Mouse (Mus musculus): ENCODE measurements around the gene Tm2d1. TPM values are rescaled to one million over a fixed set of nuclear protein-coding genes. Genes with fewer than 3 reads are reported as not detected.

The Tm2d1 gene
- total and polyA plus RNA-seq, 3 experiments, result 14.9 to 25.7 TPM; not detected in 1

DNA sequence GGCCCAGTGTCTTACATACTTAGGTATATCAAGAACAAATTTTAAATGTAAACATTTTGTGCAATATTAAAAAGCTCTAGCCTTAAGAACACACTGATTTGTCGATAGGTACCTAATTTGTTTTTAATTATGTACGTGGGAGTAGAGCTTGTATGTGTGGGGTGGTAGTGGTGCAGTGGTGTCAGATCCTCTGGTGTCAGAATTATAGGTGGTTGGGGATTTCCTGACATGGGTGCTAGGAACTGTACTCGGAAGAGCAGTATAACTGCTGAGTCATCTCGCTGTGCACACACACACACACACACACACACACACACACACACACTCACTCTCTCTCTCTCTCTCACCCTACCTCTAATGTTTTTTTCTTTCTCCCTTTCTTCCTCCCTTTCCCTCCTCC lies 25.3 kb upstream of the Tm2d1 start:
- TF ChIP-seq MAFK (IDR thresholded peaks at IDR 0.05; ENCODE audit: borderline replicate concordance, low read depth, low read length) (no peak), USF1 (IDR thresholded peaks at IDR 0.05; ENCODE audit: low read depth, low read length) (no peak), USF2 (IDR thresholded peaks at IDR 0.05; ENCODE audit: borderline replicate concordance in 1 of 2, insufficient read depth in 1 of 2, low read depth in 1 of 2, low read length in 2 of 2) (no peak)
- no peak for DNase-seq (ENCODE audit: low read depth, low spot score)
- no peak overlapping the region for H3K27ac ChIP-seq (ENCODE audit: control insufficient read depth, low read depth, low read length)
- no peak overlapping the region for H3K9ac ChIP-seq (ENCODE audit: control insufficient read depth, low read depth, low read length, poor library complexity, severe bottlenecking)
- H3K9me3 ChIP-seq (replicated peaks; ENCODE audit: insufficient read depth, low read length), result no peaks in the 10 kb centered on the region
- no peaks in the 10 kb centered on the region for H3K4me1 ChIP-seq (ENCODE audit: control insufficient read depth in 1 of 2, insufficient read depth in 2 of 2, low read length in 2 of 2)
- no peak overlapping the region for H3K4me3 ChIP-seq (ENCODE audit: control insufficient read depth in 1 of 2, insufficient read depth in 1 of 2, low read depth in 2 of 2, low read length in 2 of 2)
- no peaks in the 10 kb centered on the region for H3K79me2 ChIP-seq (ENCODE audit: control insufficient read depth, insufficient read depth, low read length, poor library complexity)
- no peaks in the 10 kb centered on the region for H3K36me3 ChIP-seq (ENCODE audit: control insufficient read depth in 1 of 2, insufficient read depth in 2 of 2, low read length in 2 of 2)
- H3K27me3 ChIP-seq (ENCODE audit: control insufficient read depth in 1 of 2, insufficient read depth in 2 of 2, low read length in 2 of 2), result no peaks in the 10 kb centered on the region; a peak in 2 of 4 replicates

GRCm38 (mm10) chr4:98404412-98404811 lies 21.3 kb upstream of the Tm2d1 start:
- H3K9me3 ChIP-seq (replicated peaks; ENCODE audit: insufficient read depth, low read length), result no peaks in the 10 kb centered on the region
- no peak for DNase-seq (ENCODE audit: low read depth, low spot score)
- no peak overlapping the region for H3K9ac ChIP-seq (ENCODE audit: control insufficient read depth, low read depth, low read length, poor library complexity, severe bottlenecking)
- H3K36me3 ChIP-seq (ENCODE audit: control insufficient read depth in 1 of 2, insufficient read depth in 2 of 2, low read length in 2 of 2), result no peaks in the 10 kb centered on the region
- no peak overlapping the region for H3K4me3 ChIP-seq (ENCODE audit: control insufficient read depth in 1 of 2, insufficient read depth in 1 of 2, low read depth in 2 of 2, low read length in 2 of 2)
- no peaks in the 10 kb centered on the region for H3K79me2 ChIP-seq (ENCODE audit: control insufficient read depth, insufficient read depth, low read length, poor library complexity)
- no peaks in the 10 kb centered on the region for H3K4me1 ChIP-seq (ENCODE audit: control insufficient read depth in 1 of 2, insufficient read depth in 2 of 2, low read length in 2 of 2)
- no peak for TF ChIP-seq KAT2A (conservative IDR thresholded peaks at IDR 0.05; ENCODE audit: low read depth, low read length)
- no peak for TF ChIP-seq ZKSCAN1 (IDR thresholded peaks at IDR 0.05; ENCODE audit: low read depth, low read length)
- no peak for TF ChIP-seq ELF1 (IDR thresholded peaks at IDR 0.05; ENCODE audit: low read depth, low read length)
- no peak for TF ChIP-seq SMC3 (IDR thresholded peaks at IDR 0.05; ENCODE audit: low read depth, low read length)
- no peak for TF ChIP-seq USF2 (IDR thresholded peaks at IDR 0.05; ENCODE audit: borderline replicate concordance in 1 of 2, insufficient read depth in 1 of 2, low read depth in 1 of 2, low read length in 2 of 2)
- no peak for TF ChIP-seq TBP (IDR thresholded peaks at IDR 0.05; ENCODE audit: low read depth, low read length)
- TF ChIP-seq MYB (IDR thresholded peaks at IDR 0.05; ENCODE audit: low read depth, low read length), result no peak
- no peak for TF ChIP-seq MAX (IDR thresholded peaks at IDR 0.05; ENCODE audit: low read length)
- TF ChIP-seq NELFE (IDR thresholded peaks at IDR 0.05; ENCODE audit: low read depth, low read length), result no peak
- TF ChIP-seq ZC3H11A (IDR thresholded peaks at IDR 0.05; ENCODE audit: low read depth, low read length), result no peak
- H3K27me3 ChIP-seq (ENCODE audit: control insufficient read depth in 1 of 2, insufficient read depth in 2 of 2, low read length in 2 of 2), result peaks cover 3 to 4% of the 10 kb centered on the region in 2 experiments; a peak in 3 of 4 replicates
- no peak overlapping the region for H3K27ac ChIP-seq (ENCODE audit: control insufficient read depth, low read depth, low read length)

DNA sequence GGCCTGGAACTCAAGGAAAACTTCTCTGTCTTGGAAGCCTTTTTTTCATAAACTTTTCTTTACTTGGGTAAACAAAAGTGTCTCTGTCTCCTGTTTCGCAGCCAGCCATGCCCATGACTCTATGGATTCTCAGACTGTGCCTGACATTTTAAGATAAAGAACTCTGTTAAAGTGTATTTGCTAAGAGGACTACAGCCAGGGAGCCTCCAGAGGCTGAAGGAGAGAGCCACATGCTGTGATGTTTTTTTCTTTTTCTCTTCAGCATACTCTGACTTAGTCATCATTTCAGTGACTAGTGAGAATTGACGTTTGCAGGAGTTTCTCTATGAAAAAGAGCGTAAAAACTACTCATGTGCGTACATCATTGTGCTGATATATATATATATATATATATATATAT lies 20.4 kb upstream of the Tm2d1 start:
- Histone ChIP-seq H3K27ac (ENCODE audit: control insufficient read depth, low read depth, low read length) (no peak overlapping the region), H3K79me2 (ENCODE audit: control insufficient read depth, insufficient read depth, low read length, poor library complexity) (no peaks in the 10 kb centered on the region), H3K4me1 (ENCODE audit: control insufficient read depth in 1 of 2, insufficient read depth in 2 of 2, low read length in 2 of 2) (no peaks in the 10 kb centered on the region), H3K36me3 (ENCODE audit: control insufficient read depth in 1 of 2, insufficient read depth in 2 of 2, low read length in 2 of 2) (no peaks in the 10 kb centered on the region), H3K9ac (ENCODE audit: control insufficient read depth, low read depth, low read length, poor library complexity, severe bottlenecking) (no peak overlapping the region), H3K27me3 (ENCODE audit: control insufficient read depth in 1 of 2, insufficient read depth in 2 of 2, low read length in 2 of 2) (peaks cover 3 to 4% of the 10 kb centered on the region in 2 experiments; a peak in 3 of 4 replicates), H3K9me3 (replicated peaks; ENCODE audit: insufficient read depth, low read length) (no peaks in the 10 kb centered on the region), H3K4me3 (ENCODE audit: control insufficient read depth in 1 of 2, insufficient read depth in 1 of 2, low read depth in 2 of 2, low read length in 2 of 2) (no peak overlapping the region)
- DNase-seq (ENCODE audit: low read depth, low spot score), result no peak
- TF ChIP-seq NRF1 (IDR thresholded peaks at IDR 0.05; ENCODE audit: insufficient read depth, low read depth, low read length, poor library complexity, severe bottlenecking) (no peak), ZMIZ1 (IDR thresholded peaks at IDR 0.05; ENCODE audit: low read depth, low read length) (no peak), TAL1 (IDR thresholded peaks at IDR 0.05; ENCODE audit: low read length) (no peak), USF2 (IDR thresholded peaks at IDR 0.05; ENCODE audit: borderline replicate concordance in 1 of 2, insufficient read depth in 1 of 2, low read depth in 1 of 2, low read length in 2 of 2) (no peak), SMC3 (IDR thresholded peaks at IDR 0.05; ENCODE audit: low read depth, low read length) (no peak), MAX (IDR thresholded peaks at IDR 0.05; ENCODE audit: low read length) (no peak), MAZ (IDR thresholded peaks at IDR 0.05; ENCODE audit: low read depth, low read length) (no peak), MXI1 (IDR thresholded peaks at IDR 0.05; ENCODE audit: low read depth, low read length) (no peak)
